Mouse (Mus musculus) forebrain, embryonic 12.5 days (tissue): ENCODE data around the gene Krt80. TPM values are rescaled to one million over a fixed set of nuclear protein-coding genes. Genes with fewer than 3 reads are reported as not detected.

Experiments used
- ATAC-seq: fragments of 200-750 bp; cut with Nextera tagmentation; 2 replicates; pipeline ENCODE4 v1.8.0; 2017; ENCODE audit warnings: moderate TSS enrichment; ENCODE audit not compliant: low FRiP score
- H3K27ac ChIP-seq: fragments of 300-500 bp; sonication (generic); 2 replicates; pipeline ENCODE4 v1.5.1; 2016; ENCODE audit warnings: mild to moderate bottlenecking
- H3K27me3 ChIP-seq: fragments of 300-500 bp; sonication (generic); 2 replicates; pipeline ENCODE4 v1.6.1; 2016; ENCODE audit warnings: mild to moderate bottlenecking
- H3K36me3 ChIP-seq: fragments of 300-500 bp; sonication (generic); replicated peaks from 2 replicates; pipeline ENCODE4 v1.6.1; 2016; ENCODE audit warnings: mild to moderate bottlenecking
- H3K4me1 ChIP-seq: fragments of 300-500 bp; sonication (generic); 2 replicates; pipeline ENCODE4 v1.6.1; 2016
- H3K4me2 ChIP-seq: fragments of 300-500 bp; sonication (generic); 2 replicates; pipeline ENCODE4 v1.6.1; 2016; ENCODE audit warnings: mild to moderate bottlenecking, moderate library complexity
- H3K4me3 ChIP-seq: fragments of 300-500 bp; sonication (generic); replicated peaks from 2 replicates; pipeline ENCODE4 v1.5.1; 2016; ENCODE audit warnings: mild to moderate bottlenecking
- H3K9ac ChIP-seq: fragments of 300-500 bp; sonication (generic); 2 replicates; pipeline ENCODE4 v1.6.1; 2016; ENCODE audit warnings: mild to moderate bottlenecking
- H3K9me3 ChIP-seq: fragments of 300-500 bp; sonication (generic); 2 replicates; pipeline ENCODE4 v1.6.1; 2016
- WGBS: fragments of 180-500 bp; shearing (Covaris S2); methylation state at CpG from one replicate; pipeline ENCODE4 v1.1.7; 2016; 5-methylcytosine and 5-hydroxymethylcytosine counted together
- polyA plus RNA-seq: library from polyadenylated mRNA; unstranded; fragments of >200 nt; fragmentation: Nextera tagmentation; extraction: Ambion mirVana; gene quantifications from 2 replicates; pipeline ENCODE4 v1.2.1, GENCODE M21; 2016

The Krt80 gene
- polyA plus RNA-seq, 1 experiment from 2014 or later: not detected

GRCm38 (mm10) chr15:101364425-101364824 is 5.5 kb downstream of the Krt80 start:
- H3K9ac ChIP-seq: no peak overlapping the region
- 78% methylated on average over 6 of the region's 6 CpGs for WGBS
- no peaks in the 10 kb centered on the region; the same call in 1 of the 2 replicates for H3K4me1 ChIP-seq
- H3K27me3 ChIP-seq: 0 out of 2 replicates have a peak, but pooled peaks cover 4% of the 10 kb centered on the region
- ATAC-seq: no peak
- H3K36me3 ChIP-seq: no peaks in the 10 kb centered on the region
- no peak overlapping the region for H3K4me3 ChIP-seq
- no peaks in the 10 kb centered on the region for H3K9me3 ChIP-seq
- no peak overlapping the region for H3K27ac ChIP-seq
- no peak overlapping the region for H3K4me2 ChIP-seq

- ATAC-seq: no peak
- WGBS: 86% methylated on average over 6 of the region's 6 CpGs
- Histone ChIP-seq H3K9me3 (no peaks in the 10 kb centered on the region), H3K4me2 (no peak overlapping the region), H3K9ac (no peak overlapping the region), H3K4me3 (no peak overlapping the region), H3K27ac (no peak overlapping the region), H3K27me3 (0 out of 2 replicates have a peak, but pooled peaks cover 4% of the 10 kb centered on the region), H3K4me1 (no peaks in the 10 kb centered on the region; the same call in 1 of the 2 replicates), H3K36me3 (no peaks in the 10 kb centered on the region)
Observed at GRCm38 (mm10) chr15:101363933-101364332, 6.0 kb downstream of the Krt80 start.

GRCm38 (mm10) chr15:101362393-101363010 is 7.5 kb downstream of the Krt80 start:
- WGBS: 86% methylated on average over 4 of the region's 4 CpGs
- H3K9me3 ChIP-seq: no peaks in the 10 kb centered on the region

GRCm38 (mm10) chr15:101355382-101355786 is 14.6 kb downstream of the Krt80 start:
- 92% methylated on average over 4 of the region's 4 CpGs for WGBS
- no peak for ATAC-seq
- no peak overlapping the region for H3K4me2 ChIP-seq

More at GRCm38 (mm10) chr15:101362393-101363010, 7.5 kb downstream of the Krt80 start:
- no peak overlapping the region for H3K27ac ChIP-seq
- H3K9ac ChIP-seq: no peak overlapping the region
- 0 out of 2 replicates have a peak, but pooled peaks cover 4% of the 10 kb centered on the region for H3K27me3 ChIP-seq
- H3K4me3 ChIP-seq: no peak overlapping the region
- no peaks in the 10 kb centered on the region for H3K36me3 ChIP-seq
- no peaks in the 10 kb centered on the region; the same call in 1 of the 2 replicates for H3K4me1 ChIP-seq
- ATAC-seq: no peak
- H3K4me2 ChIP-seq: no peak overlapping the region

GRCm38 (mm10) chr15:101352706-101353465 is 17.1 kb downstream of the Krt80 start:
- Histone ChIP-seq H3K36me3 (no peaks in the 10 kb centered on the region), H3K4me1 (no peaks in the 10 kb centered on the region), H3K4me2 (no peak overlapping the region), H3K9me3 (no peaks in the 10 kb centered on the region), H3K27ac (no peak overlapping the region), H3K27me3 (no peaks in the 10 kb centered on the region; the same call in 1 of the 2 replicates), H3K9ac (no peak overlapping the region), H3K4me3 (no peak overlapping the region)
- 57% methylated on average over 10 of the region's 10 CpGs for WGBS
- ATAC-seq: no peak

More at GRCm38 (mm10) chr15:101355382-101355786, 14.6 kb downstream of the Krt80 start:
- H3K4me3 ChIP-seq: no peak overlapping the region
- no peaks in the 10 kb centered on the region for H3K4me1 ChIP-seq
- no peaks in the 10 kb centered on the region for H3K27me3 ChIP-seq
- H3K36me3 ChIP-seq: no peaks in the 10 kb centered on the region
- no peak overlapping the region for H3K27ac ChIP-seq
- no peaks in the 10 kb centered on the region for H3K9me3 ChIP-seq
- H3K9ac ChIP-seq: no peak overlapping the region

- H3K27ac ChIP-seq: no peak overlapping the region
- whole genome bisulfite sequencing: 71% methylated on average over 13 of the region's 13 CpGs
- H3K36me3 ChIP-seq: no peaks in the 10 kb centered on the region
- no peaks in the 10 kb centered on the region; the same call in 1 of the 2 replicates for H3K27me3 ChIP-seq
- H3K9me3 ChIP-seq: no peaks in the 10 kb centered on the region
- H3K4me2 ChIP-seq: no peak overlapping the region
- no peak for ATAC-seq
- H3K4me3 ChIP-seq: no peak overlapping the region
- no peaks in the 10 kb centered on the region for H3K4me1 ChIP-seq
- H3K9ac ChIP-seq: no peak overlapping the region
Observed at GRCm38 (mm10) chr15:101352047-101352446, 17.9 kb downstream of the Krt80 start.

- no peaks in the 10 kb centered on the region for H3K36me3 ChIP-seq
- no peak overlapping the region for H3K4me2 ChIP-seq
- 70% methylated on average over 5 of the region's 5 CpGs for WGBS
- ATAC-seq: no peak
- H3K9me3 ChIP-seq: no peaks in the 10 kb centered on the region
- H3K4me3 ChIP-seq: no peak overlapping the region
- no peak overlapping the region for H3K9ac ChIP-seq
- H3K27ac ChIP-seq: no peak overlapping the region
- H3K27me3 ChIP-seq: peaks cover 15% of the 10 kb centered on the region
- no peaks in the 10 kb centered on the region for H3K4me1 ChIP-seq
Observed at GRCm38 (mm10) chr15:101341797-101342515, 28.0 kb downstream of the Krt80 start.

- H3K4me3 ChIP-seq: no peak overlapping the region
- H3K4me2 ChIP-seq: no peak overlapping the region
- ATAC-seq: peak; percentile 87
- no peaks in the 10 kb centered on the region for H3K36me3 ChIP-seq
- no peaks in the 10 kb centered on the region for H3K4me1 ChIP-seq
- no peaks in the 10 kb centered on the region for H3K9me3 ChIP-seq
- no peak overlapping the region for H3K27ac ChIP-seq
- 0% methylated on average over 2 of the region's 2 CpGs for WGBS
- H3K9ac ChIP-seq: no peak overlapping the region
- peaks cover 24% of the 10 kb centered on the region for H3K27me3 ChIP-seq
Observed at GRCm38 (mm10) chr15:101339537-101339936, 30.4 kb downstream of the Krt80 start.

- no peaks in the 10 kb centered on the region for H3K36me3 ChIP-seq
- peaks cover 24% of the 10 kb centered on the region for H3K27me3 ChIP-seq
- no peak for ATAC-seq
- 82% methylated on average over 4 of the region's 4 CpGs for WGBS
- H3K4me2 ChIP-seq: no peak overlapping the region
- H3K4me1 ChIP-seq: no peaks in the 10 kb centered on the region
- no peak overlapping the region for H3K27ac ChIP-seq
- H3K9ac ChIP-seq: no peak overlapping the region
- H3K4me3 ChIP-seq: no peak overlapping the region
- H3K9me3 ChIP-seq: no peaks in the 10 kb centered on the region
Observed at GRCm38 (mm10) chr15:101338359-101338758, 31.6 kb downstream of the Krt80 start.

GRCm38 (mm10) chr15:101336474-101337174 is 33.3 kb downstream of the Krt80 start:
- Histone ChIP-seq H3K27me3 (peaks cover 27% of the 10 kb centered on the region), H3K4me2 (no peak overlapping the region), H3K9ac (no peak overlapping the region), H3K9me3 (no peaks in the 10 kb centered on the region), H3K4me3 (no peak overlapping the region), H3K27ac (no peak overlapping the region; the same call in 1 of the 2 replicates), H3K4me1 (no peaks in the 10 kb centered on the region), H3K36me3 (no peaks in the 10 kb centered on the region)
- no peak for ATAC-seq
- 49% methylated on average over 24 of the region's 24 CpGs for WGBS

GRCm38 (mm10) chr15:101333648-101334047 is 36.3 kb downstream of the Krt80 start:
- Histone ChIP-seq H3K4me2 (no peak overlapping the region), H3K27ac (no peak overlapping the region), H3K9ac (no peak overlapping the region), H3K4me3 (no peak overlapping the region), H3K9me3 (no peaks in the 10 kb centered on the region), H3K36me3 (no peaks in the 10 kb centered on the region), H3K4me1 (peaks cover 5% of the 10 kb centered on the region; the same call in 1 of the 2 replicates), H3K27me3 (peaks cover 27% of the 10 kb centered on the region)
- ATAC-seq: no peak
- WGBS: 59% methylated on average over 4 of the region's 4 CpGs

- Histone ChIP-seq H3K4me2 (no peak overlapping the region), H3K9me3 (no peaks in the 10 kb centered on the region), H3K27me3 (peaks cover 24% of the 10 kb centered on the region), H3K4me3 (no peak overlapping the region), H3K4me1 (peaks cover 5% of the 10 kb centered on the region; the same call in 1 of the 2 replicates), H3K36me3 (no peaks in the 10 kb centered on the region), H3K9ac (no peak overlapping the region), H3K27ac (no peak overlapping the region)
- WGBS: 71% methylated on average over 1 of the region's 1 CpGs
- no peak for ATAC-seq
Observed at GRCm38 (mm10) chr15:101333165-101333564, 36.8 kb downstream of the Krt80 start.
